Mouse (Mus musculus) lung, adult 2 months (tissue): ENCODE results near the gene Pcdh15.

Experiments
- CTCF ChIP-seq: fragments of 200-500 bp; IDR thresholded peaks from 2 replicates; pipeline ENCODE4 v1.5.1; 2011; ENCODE audit warnings: mild to moderate bottlenecking, low read length, control low read depth; ENCODE audit not compliant: insufficient read depth
- POLR2A ChIP-seq: fragments of 200-500 bp; IDR thresholded peaks from 2 replicates; pipeline ENCODE4 v1.6.1; 2011; ENCODE audit warnings: low read depth, mild to moderate bottlenecking, control low read depth, low read length, borderline replicate concordance; ENCODE audit errors: extremely low read depth

DNA sequence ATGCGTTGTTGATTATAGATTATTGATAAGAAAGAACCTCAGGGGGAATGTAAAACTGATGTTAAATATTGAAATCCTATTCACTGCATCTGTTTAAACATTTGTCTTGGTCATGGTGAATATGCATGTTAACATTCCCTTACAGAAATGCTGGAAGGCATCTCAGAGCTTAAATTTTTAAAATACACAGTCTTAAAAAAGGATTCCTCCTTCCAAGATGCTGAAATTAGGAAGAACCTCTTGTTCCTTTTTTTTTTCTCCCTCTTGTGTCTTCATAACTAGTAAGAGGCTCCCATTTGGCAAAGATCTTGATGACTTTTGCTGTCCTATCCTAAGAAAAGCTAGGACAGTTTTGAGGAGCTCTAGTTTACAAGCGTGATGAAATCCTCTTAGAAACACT is 284.9 kb downstream of the Pcdh15 start:
- TF ChIP-seq CTCF (no peak), POLR2A (no peak)
